28 mouse cellular contexts compared by ENCODE assay signal in the genomic region with DNA sequence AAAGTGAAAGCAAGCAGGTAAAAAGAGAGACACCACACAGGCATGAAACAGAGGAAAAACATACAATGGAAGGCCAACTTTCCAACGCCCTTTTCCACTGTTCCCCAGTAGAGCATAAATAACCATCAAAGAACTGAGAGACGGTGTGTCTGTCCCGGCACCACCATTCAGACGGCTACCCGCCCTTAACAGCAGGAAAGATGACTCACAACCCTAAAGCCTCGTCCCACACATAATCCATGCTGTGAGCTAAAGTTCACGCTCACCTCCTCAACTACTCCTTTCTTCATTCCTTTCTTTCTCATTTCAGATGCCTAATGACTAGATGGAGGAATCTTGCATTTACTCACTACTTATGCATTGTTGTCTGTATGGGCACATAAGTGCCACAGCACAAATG. TPM values are rescaled to one million over a fixed set of nuclear protein-coding genes. Genes with fewer than 3 reads are reported as not detected.
A peak's percentile ranks its signal among the peaks of the same experiment; 100 is the strongest.
DNase-seq lines count a peak whose midpoint lies in the region; ATAC-seq and TF ChIP-seq lines count a peak whose summit lies in the region.
"Had no signal": no experiment of that assay in that cellular context is flagged by ENCODE, and none has a peak within 500 bp of the region (broad histone marks: within the 10 kb centered on the region; RNA-seq: fewer than 3 reads in every experiment).

No protein-coding gene starts in this region.

- H3K4me3 ChIP-seq in intestine, embryonic 16.5 days (ENCODE audit: low read length), result no peak overlapping the region
- no peak overlapping the region for H3K4me3 ChIP-seq in intestine, embryonic 15.5 days (replicated peaks)
- no peak overlapping the region for H3K4me3 ChIP-seq in embryonic fibroblast, embryonic 13.5 days (ENCODE audit: insufficient read depth, low read length)
- no peak overlapping the region for H3K4me3 ChIP-seq in midbrain, embryonic 11.5 days (ENCODE audit: low read depth, low read length)
- H3K4me3 ChIP-seq in hindbrain, embryonic 11.5 days (ENCODE audit: low read depth, low read length), result no peak overlapping the region
- H3K4me3 ChIP-seq: embryonic facial prominence, embryonic 15.5 days; forebrain, embryonic 10.5 days; heart, embryonic 10.5 days; hindbrain, embryonic 13.5 days; liver, embryonic 13.5 days; midbrain, embryonic 13.5 days; neural tube, embryonic 12.5 days; stomach, embryonic 15.5 days had no signal

- H3K36me3 ChIP-seq in intestine, embryonic 16.5 days (ENCODE audit: control insufficient read depth, insufficient read depth, low read length), result peaks cover 8% of the 10 kb centered on the region; the same call in 1 of the 2 replicates
- 0 out of 2 replicates have a peak, but pooled peaks cover 2% of the 10 kb centered on the region for H3K36me3 ChIP-seq in intestine, embryonic 15.5 days
- H3K36me3 ChIP-seq in midbrain, embryonic 11.5 days (ENCODE audit: control insufficient read depth, insufficient read depth, low read length), result no peaks in the 10 kb centered on the region
- H3K36me3 ChIP-seq in hindbrain, embryonic 11.5 days (ENCODE audit: control insufficient read depth, insufficient read depth, low read length), result no peaks in the 10 kb centered on the region
- H3K36me3 ChIP-seq: embryonic facial prominence, embryonic 15.5 days; hindbrain, embryonic 13.5 days; liver, embryonic 13.5 days; midbrain, embryonic 13.5 days; neural tube, embryonic 12.5 days; stomach, embryonic 15.5 days had no signal

- no peak overlapping the region for H3K27ac ChIP-seq in intestine, embryonic 16.5 days (ENCODE audit: low read length)
- no peak overlapping the region for H3K27ac ChIP-seq in intestine, embryonic 15.5 days
- peak overlapping the region; percentile 34; the same call in 1 of the 2 replicates for H3K27ac ChIP-seq in embryonic fibroblast, embryonic 13.5 days (ENCODE audit: insufficient read depth, low read length)
- no peak overlapping the region for H3K27ac ChIP-seq in midbrain, embryonic 11.5 days (ENCODE audit: low read depth, low read length)
- no peak overlapping the region for H3K27ac ChIP-seq in hindbrain, embryonic 11.5 days (ENCODE audit: low read depth, low read length)
- H3K27ac ChIP-seq: embryonic facial prominence, embryonic 15.5 days; forebrain, embryonic 10.5 days; heart, embryonic 10.5 days; hindbrain, embryonic 13.5 days; liver, embryonic 13.5 days; midbrain, embryonic 13.5 days; neural tube, embryonic 12.5 days; stomach, embryonic 15.5 days had no signal

- H3K9me3 ChIP-seq in intestine, embryonic 16.5 days (ENCODE audit: control insufficient read depth, low read length), result no peaks in the 10 kb centered on the region
- H3K9me3 ChIP-seq in intestine, embryonic 15.5 days, result no peaks in the 10 kb centered on the region
- H3K9me3 ChIP-seq in midbrain, embryonic 11.5 days (ENCODE audit: control insufficient read depth, low read length), result no peaks in the 10 kb centered on the region
- no peaks in the 10 kb centered on the region for H3K9me3 ChIP-seq in hindbrain, embryonic 11.5 days (ENCODE audit: control insufficient read depth, low read length)
- H3K9me3 ChIP-seq: embryonic facial prominence, embryonic 15.5 days; forebrain, embryonic 10.5 days; G1E; heart, embryonic 10.5 days; hindbrain, embryonic 13.5 days; liver, embryonic 13.5 days; midbrain, embryonic 13.5 days; neural tube, embryonic 12.5 days; stomach, embryonic 15.5 days had no signal

- TF ChIP-seq POLR2A in embryonic fibroblast, embryonic 13.5 days (IDR thresholded peaks at IDR 0.05; ENCODE audit: low read depth, low read length), result no peak

- 49% methylated on average over 7 of the region's 7 CpGs for WGBS in intestine, embryonic 16.5 days
- WGBS in intestine, embryonic 15.5 days, result 50% methylated on average over 7 of the region's 7 CpGs
- WGBS in midbrain, embryonic 11.5 days, result 67% methylated on average over 7 of the region's 7 CpGs
- 61% methylated on average over 7 of the region's 7 CpGs for WGBS in hindbrain, embryonic 11.5 days

- H3K27me3 ChIP-seq in intestine, embryonic 16.5 days (replicated peaks; ENCODE audit: control insufficient read depth, insufficient read depth, low read length), result no peaks in the 10 kb centered on the region
- no peaks in the 10 kb centered on the region for H3K27me3 ChIP-seq in intestine, embryonic 15.5 days (replicated peaks)
- no peaks in the 10 kb centered on the region for H3K27me3 ChIP-seq in midbrain, embryonic 11.5 days (ENCODE audit: control insufficient read depth, insufficient read depth, low read length)
- H3K27me3 ChIP-seq in hindbrain, embryonic 11.5 days (ENCODE audit: control insufficient read depth, insufficient read depth, low read length), result no peaks in the 10 kb centered on the region
- H3K27me3 ChIP-seq: CH12.LX; embryonic facial prominence, embryonic 15.5 days; hindbrain, embryonic 13.5 days; liver, embryonic 13.5 days; midbrain, embryonic 13.5 days; neural tube, embryonic 12.5 days; stomach, embryonic 15.5 days had no signal

- DNase-seq in adrenal gland, adult 2 months, result peak; percentile 20
- DNase-seq in adrenal gland, postnatal 14 days, result no peak
- DNase-seq in midbrain, embryonic 11.5 days (ENCODE audit: low spot score, missing footprints), result no peak
- DNase-seq in hindbrain, embryonic 11.5 days (ENCODE audit: low spot score), result no peak
- DNase-seq: adrenal gland, postnatal 25 days; cerebellum, adult 9-10 months; gastrocnemius, postnatal 25 days; kidney, adult 9 months; kidney, postnatal 36 days; liver, embryonic 13.5 days; lung, adult 2 months; retina, postnatal 1 day; thymus, adult 18-20 months; thymus, postnatal 36 days had no signal

- peaks cover 25% of the 10 kb centered on the region for H3K4me1 ChIP-seq in intestine, embryonic 16.5 days (ENCODE audit: control insufficient read depth, insufficient read depth, low read length)
- 0 out of 2 replicates have a peak, but pooled peaks cover 4% of the 10 kb centered on the region for H3K4me1 ChIP-seq in intestine, embryonic 15.5 days (replicated peaks)
- H3K4me1 ChIP-seq in embryonic fibroblast, embryonic 13.5 days (ENCODE audit: control insufficient read depth, insufficient read depth, low read length), result peaks cover 8% of the 10 kb centered on the region
- H3K4me1 ChIP-seq in midbrain, embryonic 11.5 days (ENCODE audit: control insufficient read depth, insufficient read depth, low read length), result 0 out of 2 replicates have a peak, but pooled peaks cover 2% of the 10 kb centered on the region
- no peaks in the 10 kb centered on the region for H3K4me1 ChIP-seq in hindbrain, embryonic 11.5 days (replicated peaks; ENCODE audit: control insufficient read depth, insufficient read depth, low read length)
- H3K4me1 ChIP-seq: embryonic facial prominence, embryonic 15.5 days; hindbrain, embryonic 13.5 days; midbrain, embryonic 13.5 days; neural tube, embryonic 12.5 days; stomach, embryonic 15.5 days had no signal

- ATAC-seq in intestine, embryonic 16.5 days, result 0 out of 2 replicates have a peak, but pooled peaks have one; percentile 45
- no peak for ATAC-seq in intestine, embryonic 15.5 days
- ATAC-seq in midbrain, embryonic 11.5 days (ENCODE audit: low FRiP score), result no peak
- no peak for ATAC-seq in hindbrain, embryonic 11.5 days (ENCODE audit: low FRiP score)
- ATAC-seq: forebrain, embryonic 16.5 days; midbrain, embryonic 13.5 days had no signal

- H3K4me2 ChIP-seq in intestine, embryonic 16.5 days (ENCODE audit: low read depth, low read length), result no peak overlapping the region
- H3K4me2 ChIP-seq in intestine, embryonic 15.5 days (replicated peaks), result no peak overlapping the region
- H3K4me2 ChIP-seq in midbrain, embryonic 11.5 days, result no peak overlapping the region
- no peak overlapping the region for H3K4me2 ChIP-seq in hindbrain, embryonic 11.5 days (replicated peaks; ENCODE audit: low read depth, low read length)
- H3K4me2 ChIP-seq: embryonic facial prominence, embryonic 15.5 days; hindbrain, embryonic 13.5 days; liver, embryonic 13.5 days; midbrain, embryonic 13.5 days; neural tube, embryonic 12.5 days; stomach, embryonic 15.5 days had no signal

- no peak overlapping the region for H3K9ac ChIP-seq in intestine, embryonic 16.5 days (ENCODE audit: low read depth, low read length)
- no peak overlapping the region for H3K9ac ChIP-seq in intestine, embryonic 15.5 days
- no peak overlapping the region for H3K9ac ChIP-seq in midbrain, embryonic 11.5 days (ENCODE audit: low read length)
- H3K9ac ChIP-seq in hindbrain, embryonic 11.5 days (ENCODE audit: low read depth, low read length), result no peak overlapping the region
- H3K9ac ChIP-seq: embryonic facial prominence, embryonic 15.5 days; hindbrain, embryonic 13.5 days; liver, embryonic 13.5 days; midbrain, embryonic 13.5 days; neural tube, embryonic 12.5 days; stomach, embryonic 15.5 days had no signal

- no peak for TF ChIP-seq CTCF in embryonic fibroblast, embryonic 13.5 days (IDR thresholded peaks at IDR 0.05; ENCODE audit: borderline replicate concordance, insufficient read depth, low read length)

RNA-seq across cellular contexts. Expression of a gene that starts 19.7 kb away (rescaled TPM):
- 1,000 to 10,000 TPM; 1,258 to 1,398 TPM for total RNA-seq in adrenal gland, adult 2 months (2021)
- 116 and 185 TPM in 2 replicates for polyA plus RNA-seq in adrenal gland, adult 2 months (2012; rRNA removed)
- total RNA-seq in adrenal gland, postnatal 14 days (2021), result 623 and 656 TPM in 2 replicates
- polyA plus RNA-seq in intestine, embryonic 16.5 days (2015; fragmentation: Nextera tagmentation; extraction: Ambion mirVana), result 84.4 and 93.9 TPM in 2 replicates
- 78.4 and 88.6 TPM in 2 replicates for polyA plus RNA-seq in intestine, embryonic 15.5 days (2015; fragmentation: Nextera tagmentation; extraction: Ambion mirVana)
- polyA plus RNA-seq in embryonic fibroblast, embryonic 13.5 days (2011; ENCODE audit: insufficient read length, low read depth, missing spikeins), result 100 and 151 TPM in 2 replicates
- 21.4 and 23.6 TPM in 2 replicates for polyA plus RNA-seq in midbrain, embryonic 11.5 days (2014; fragmentation: Nextera tagmentation; extraction: Ambion mirVana)
- 18.2 and 25.7 TPM in 2 replicates for polyA plus RNA-seq in hindbrain, embryonic 11.5 days (2014; fragmentation: Nextera tagmentation; extraction: Ambion mirVana)

RNA-seq across cellular contexts. Expression of a gene that starts 33.4 kb away (rescaled TPM):
- total RNA-seq in adrenal gland, adult 2 months (2021), result 1 to 10 TPM; 1.7 to 9.1 TPM
- 0.11 TPM in 1 of 2 replicates, not detected in the other for polyA plus RNA-seq in adrenal gland, adult 2 months (2012; rRNA removed)
- 2.7 and 3.3 TPM in 2 replicates for total RNA-seq in adrenal gland, postnatal 14 days (2021)
- 0.16 and 0.29 TPM in 2 replicates for polyA plus RNA-seq in intestine, embryonic 16.5 days (2015; fragmentation: Nextera tagmentation; extraction: Ambion mirVana)
- 0.28 and 0.76 TPM in 2 replicates for polyA plus RNA-seq in intestine, embryonic 15.5 days (2015; fragmentation: Nextera tagmentation; extraction: Ambion mirVana)
- 0.60 and 0.76 TPM in 2 replicates for polyA plus RNA-seq in embryonic fibroblast, embryonic 13.5 days (2011; ENCODE audit: insufficient read length, low read depth, missing spikeins)
- 0.30 TPM in 1 of 2 replicates, not detected in the other for polyA plus RNA-seq in midbrain, embryonic 11.5 days (2014; fragmentation: Nextera tagmentation; extraction: Ambion mirVana)
- polyA plus RNA-seq in hindbrain, embryonic 11.5 days (2014; fragmentation: Nextera tagmentation; extraction: Ambion mirVana), result 0.28 TPM in 1 of 2 replicates, not detected in the other
- total RNA-seq: CH12.LX; gastrocnemius, postnatal 25 days; heart, postnatal 25 days had no signal
- polyA plus RNA-seq: embryonic facial prominence, embryonic 15.5 days; forebrain, embryonic 16.5 days; G1E; liver, embryonic 13.5 days; neural tube, embryonic 12.5 days had no signal
